In the genomic region with DNA sequence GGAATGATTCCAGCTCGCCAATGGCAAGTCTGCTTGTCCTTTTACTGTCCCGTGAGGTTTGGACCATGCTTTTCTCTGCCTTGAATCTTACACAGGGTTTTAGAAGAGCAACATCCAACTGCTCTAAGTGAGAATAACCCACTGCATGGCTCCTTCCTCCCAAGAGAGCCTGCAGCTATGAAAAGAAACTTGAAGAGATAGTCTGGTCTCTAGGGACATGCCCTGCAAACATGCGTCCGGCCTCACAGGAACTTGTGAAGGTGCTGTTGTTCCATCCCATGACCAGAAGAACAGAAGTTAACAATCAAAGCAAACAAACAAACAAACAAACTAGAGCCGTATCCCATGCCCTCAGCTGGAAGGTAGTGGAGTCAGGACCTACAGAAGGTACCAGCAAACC, we compare ENCODE assay signal across 11 mouse cellular contexts. TPM values are rescaled to one million over a fixed set of nuclear protein-coding genes. Genes with fewer than 3 reads are reported as not detected.
DNase-seq lines count a peak whose midpoint lies in the region; ATAC-seq and TF ChIP-seq lines count a peak whose summit lies in the region.
"Had no signal": no experiment of that assay in that cellular context is flagged by ENCODE, and none has a peak within 500 bp of the region (broad histone marks: within the 10 kb centered on the region; RNA-seq: fewer than 3 reads in every experiment).

No protein-coding gene starts in this region.

- intact Hi-C loops in gastrocnemius, adult 2 months (cut with DNase I): loop anchor here (2.0 kb wide), 1 partner anchor 24 kb away; no protein-coding TSS in a partner anchor

- H3K79me3 ChIP-seq in C2C12 (ENCODE audit: low read depth): no peaks in the 10 kb centered on the region

- H3K4me3 ChIP-seq in gastrocnemius, adult 2 months: peak overlapping the region; percentile 44
- H3K4me3 ChIP-seq in kidney, embryonic 15.5 days (replicated peaks): no peak overlapping the region
- no peak overlapping the region for H3K4me3 ChIP-seq in kidney, embryonic 14.5 days (ENCODE audit: low read length)
- no peak overlapping the region for H3K4me3 ChIP-seq in C2C12 (ENCODE audit: insufficient read depth, poor library complexity, severe bottlenecking)
- no peak overlapping the region for H3K4me3 ChIP-seq in heart, postnatal 0 days (ENCODE audit: low read depth, low read length)
- H3K4me3 ChIP-seq: midbrain, embryonic 12.5 days had no signal

- H3ac ChIP-seq in C2C12 (ENCODE audit: control insufficient read depth, insufficient read length, low read depth): peak overlapping the region; percentile 14

- no peak for DNase-seq in gastrocnemius, adult 2 months
- no peak for DNase-seq in gastrocnemius, adult 8-10 months (ENCODE audit: low spot score in 2 of 2)
- DNase-seq in heart, postnatal 0 days (ENCODE audit: low spot score): no peak
- no peak for DNase-seq in cerebellum, adult 11 months
- DNase-seq: right cerebral cortex, postnatal 25 days; thymus, adult 18-20 months had no signal

- peaks cover 11% of the 10 kb centered on the region for H3K79me2 ChIP-seq in C2C12 (ENCODE audit: control insufficient read depth, insufficient read depth)

- WGBS in kidney, embryonic 15.5 days: 80% methylated on average over 5 of the region's 5 CpGs
- WGBS in kidney, embryonic 14.5 days: 88% methylated on average over 5 of the region's 5 CpGs
- WGBS in heart, postnatal 0 days: 62% methylated on average over 5 of the region's 5 CpGs

- no peak overlapping the region for H3K4me2 ChIP-seq in kidney, embryonic 15.5 days
- no peak overlapping the region for H3K4me2 ChIP-seq in kidney, embryonic 14.5 days (replicated peaks; ENCODE audit: low read depth, low read length)
- peak overlapping the region; percentile 26; the same call in 1 of the 2 replicates for H3K4me2 ChIP-seq in heart, postnatal 0 days (ENCODE audit: low read depth, low read length)
- H3K4me2 ChIP-seq: midbrain, embryonic 12.5 days had no signal

- peaks cover 27% of the 10 kb centered on the region for H3K36me3 ChIP-seq in kidney, embryonic 15.5 days
- peaks cover 13% of the 10 kb centered on the region; the same call in 1 of the 2 replicates for H3K36me3 ChIP-seq in kidney, embryonic 14.5 days (ENCODE audit: control insufficient read depth, insufficient read depth, low read length)
- H3K36me3 ChIP-seq in C2C12 (ENCODE audit: control insufficient read depth, insufficient read depth): peaks cover 6% of the 10 kb centered on the region
- peaks cover 40% of the 10 kb centered on the region for H3K36me3 ChIP-seq in heart, postnatal 0 days (replicated peaks; ENCODE audit: control insufficient read depth, insufficient read depth, low read length)

- H3K27ac ChIP-seq in gastrocnemius, adult 2 months: peak overlapping the region; percentile 92
- peak overlapping the region; percentile 39; the same call in 1 of the 2 replicates for H3K27ac ChIP-seq in kidney, embryonic 15.5 days
- no peak overlapping the region for H3K27ac ChIP-seq in kidney, embryonic 14.5 days (ENCODE audit: low read depth, low read length)
- peak overlapping the region; percentile 72 for H3K27ac ChIP-seq in heart, postnatal 0 days (ENCODE audit: low read depth)
- H3K27ac ChIP-seq: midbrain, embryonic 12.5 days had no signal

- no peak for ATAC-seq in kidney, embryonic 15.5 days (replicated peaks; ENCODE audit: low FRiP score)
- no peak for ATAC-seq in kidney, embryonic 14.5 days (ENCODE audit: low FRiP score, low TSS enrichment)
- no peak for ATAC-seq in heart, postnatal 0 days (ENCODE audit: insufficient read depth, low read depth)
- ATAC-seq in frontal cortex, adult (ENCODE audit: low TSS enrichment): no peak

- peaks cover 50% of the 10 kb centered on the region for H3K4me1 ChIP-seq in kidney, embryonic 15.5 days
- H3K4me1 ChIP-seq in kidney, embryonic 14.5 days (ENCODE audit: control insufficient read depth, insufficient read depth, low read length): peaks cover 12% of the 10 kb centered on the region
- peaks cover 51% of the 10 kb centered on the region for H3K4me1 ChIP-seq in heart, postnatal 0 days (ENCODE audit: control insufficient read depth, insufficient read depth)

- H3K27me3 ChIP-seq in kidney, embryonic 15.5 days: no peaks in the 10 kb centered on the region
- no peaks in the 10 kb centered on the region for H3K27me3 ChIP-seq in kidney, embryonic 14.5 days (ENCODE audit: control insufficient read depth, insufficient read depth, low read length)
- no peaks in the 10 kb centered on the region for H3K27me3 ChIP-seq in C2C12 (ENCODE audit: control insufficient read depth, insufficient read depth, insufficient read length)
- H3K27me3 ChIP-seq in heart, postnatal 0 days (ENCODE audit: control insufficient read depth, insufficient read depth, low read length): no peaks in the 10 kb centered on the region
- H3K27me3 ChIP-seq: midbrain, embryonic 12.5 days had no signal

- no peak for TF ChIP-seq CTCF in gastrocnemius, adult 2 months (IDR thresholded peaks at IDR 0.05)
- no peak for TF ChIP-seq CTCF in C2C12 (IDR thresholded peaks at IDR 0.05; ENCODE audit: control insufficient read depth, insufficient read depth, insufficient read length)
- no peak for TF ChIP-seq CTCF in heart, postnatal 0 days (IDR thresholded peaks at IDR 0.05; ENCODE audit: low read depth)

- TF ChIP-seq EP300 in heart, postnatal 0 days (IDR thresholded peaks at IDR 0.05; ENCODE audit: low read depth): no peak

- no peak overlapping the region for H3K9ac ChIP-seq in kidney, embryonic 15.5 days
- no peak overlapping the region for H3K9ac ChIP-seq in kidney, embryonic 14.5 days (ENCODE audit: low read depth, low read length)
- H3K9ac ChIP-seq in heart, postnatal 0 days (replicated peaks; ENCODE audit: low read depth, low read length): no peak overlapping the region
- H3K9ac ChIP-seq: midbrain, embryonic 12.5 days had no signal

- no peaks in the 10 kb centered on the region for H3K9me3 ChIP-seq in kidney, embryonic 15.5 days (replicated peaks)
- H3K9me3 ChIP-seq in kidney, embryonic 14.5 days (ENCODE audit: control insufficient read depth, low read length): no peaks in the 10 kb centered on the region
- H3K9me3 ChIP-seq in heart, postnatal 0 days (replicated peaks; ENCODE audit: control insufficient read depth, low read length): no peaks in the 10 kb centered on the region
- H3K9me3 ChIP-seq: midbrain, embryonic 12.5 days had no signal

TF ChIP-seq in C2C12, 6 proteins besides CTCF, POLR2A, EP300 and RAD21:
- TF ChIP-seq FOSL1 (IDR thresholded peaks at IDR 0.05; ENCODE audit: insufficient read depth, low read length, poor library complexity, severe bottlenecking) (no peak), MYOG (IDR thresholded peaks at IDR 0.05; ENCODE audit: control insufficient read depth, extremely low read depth, insufficient read length) (no peak), CEBPB (IDR thresholded peaks at IDR 0.05; ENCODE audit: low read depth) (no peak), MAX (IDR thresholded peaks at IDR 0.05) (no peak), MYOD1 (IDR thresholded peaks at IDR 0.05; ENCODE audit: control insufficient read depth, insufficient read length, low read depth) (no peak), USF1 (IDR thresholded peaks at IDR 0.05; ENCODE audit: low read depth) (no peak)

RNA-seq across cellular contexts. Expression of a gene that starts 55.4 kb away (rescaled TPM):
- 10 to 100 TPM; 28.6 to 49.6 TPM for total RNA-seq in gastrocnemius, adult 2 months (2021)
- total RNA-seq in gastrocnemius, adult 8-10 months (2022): 10 to 100 TPM; 26.6 to 38.4 (median 30.2) TPM
- 16.4 and 16.5 TPM in 2 replicates for polyA plus RNA-seq in kidney, embryonic 15.5 days (2015; fragmentation: Nextera tagmentation; extraction: Ambion mirVana)
- polyA plus RNA-seq in kidney, embryonic 14.5 days (2014; fragmentation: Nextera tagmentation; extraction: Ambion mirVana): 11.4 and 12.4 TPM in 2 replicates
- polyA plus RNA-seq in C2C12 (2012; fragmentation: generic; extraction: Trizol): 7.9 TPM
- total RNA-seq in heart, postnatal 0 days (2014; rRNA removed; ENCODE audit: low replicate concordance): 49.8 and 50.1 TPM in 2 replicates
- polyA plus RNA-seq in heart, postnatal 0 days (2015; fragmentation: Nextera tagmentation; extraction: Ambion mirVana): 21.4 TPM in 2 replicates
